Mouse (Mus musculus): Measurements from ENCODE around the gene Adm. TPM values are rescaled to one million over a fixed set of nuclear protein-coding genes. Genes with fewer than 3 reads are reported as not detected.
"Not testable (repeated sequence)": the region's sequence is repeated elsewhere in the genome, so short reads cannot be mapped to it uniquely, and the experiment has no call there.

Gene Adm
- 19.3 and 25.1 TPM in 2 replicates for polyA plus RNA-seq (2015; fragmentation: Nextera tagmentation; extraction: Ambion mirVana)

DNA sequence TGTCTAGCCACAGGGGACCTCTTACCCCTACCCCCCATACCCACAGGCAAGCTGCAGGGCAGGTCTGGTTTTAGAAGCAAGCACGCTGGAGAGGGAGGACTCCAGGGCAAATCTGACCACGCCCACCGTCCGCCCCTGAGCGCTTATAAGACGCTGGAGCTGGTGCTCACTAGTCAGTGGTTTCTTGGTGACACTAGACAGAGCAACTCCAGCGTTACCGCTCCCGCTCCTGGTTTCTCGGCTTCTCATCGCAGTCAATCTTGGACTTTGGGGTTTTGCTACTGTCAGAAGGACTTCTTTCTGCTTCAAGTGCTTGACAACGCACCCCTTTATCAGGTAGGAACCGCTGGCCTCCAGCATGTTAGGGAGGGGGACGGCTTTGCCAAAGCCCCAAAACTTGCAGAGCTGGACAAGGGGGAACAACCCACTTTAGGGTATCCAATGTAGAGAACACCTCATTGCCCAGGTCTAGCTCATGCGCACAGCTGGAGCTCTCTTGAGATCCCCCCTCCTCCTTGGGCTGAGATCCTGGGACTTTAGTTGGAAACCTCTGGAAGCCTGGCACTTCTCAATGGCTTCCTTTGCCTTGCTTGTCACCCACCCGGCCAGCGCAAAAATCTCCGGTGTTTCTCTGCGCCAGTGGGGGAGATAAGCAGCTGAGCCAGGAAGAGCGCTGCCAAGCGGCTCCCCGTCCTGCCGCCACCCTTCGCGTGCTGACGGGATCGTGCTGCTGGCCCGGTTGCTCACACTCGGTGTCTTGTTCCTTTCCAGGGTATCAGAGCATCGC, at the start of gene Adm:
Gene Adm, plus strand, starts transcription at position 176 of the 787 bp plus-strand sequence.
- peak; percentile 61 for DNase-seq (ENCODE audit: low spot score)

DNA sequence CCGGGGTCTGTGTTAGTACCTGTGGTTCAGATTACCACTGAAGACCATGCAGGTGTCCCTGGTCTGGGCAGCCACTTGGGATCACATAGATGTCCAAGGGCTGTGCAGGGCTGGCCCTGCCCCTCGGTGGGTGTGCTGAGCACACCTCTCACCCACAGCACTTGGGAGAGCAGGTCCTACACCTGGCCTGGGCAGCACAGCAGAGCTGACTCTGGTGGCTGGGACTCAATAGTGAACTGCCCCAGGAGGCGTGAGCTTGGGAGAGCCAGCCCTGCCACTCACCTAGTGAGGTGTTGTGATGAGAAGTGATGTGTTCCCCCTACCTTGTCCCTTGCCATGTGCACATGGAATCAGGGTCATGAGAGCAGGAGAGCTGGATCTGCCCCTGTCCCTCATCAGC, 43.8 kb upstream of the Adm start:
- no peak for DNase-seq (ENCODE audit: low spot score)

DNA sequence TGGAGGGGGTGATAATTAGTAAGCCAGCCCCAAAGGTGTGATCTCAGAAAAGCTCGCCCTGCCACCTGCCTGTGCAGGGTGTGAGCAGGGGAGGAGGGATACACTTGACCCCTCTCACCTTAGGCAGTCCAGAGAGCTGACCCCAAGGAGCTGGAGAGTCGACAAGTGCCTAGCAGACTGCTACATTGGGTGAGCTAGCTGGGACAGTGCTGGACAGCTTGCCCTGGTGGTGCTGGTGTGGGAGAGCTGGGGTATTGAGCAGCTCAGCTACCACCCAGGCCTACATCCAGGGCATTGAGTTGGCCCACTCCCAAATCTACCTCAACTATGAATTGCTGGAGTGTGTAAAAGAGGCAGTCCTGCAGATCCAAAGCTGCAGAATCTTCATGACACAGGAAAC, 43.3 kb upstream of the Adm start:
- no peak for DNase-seq (ENCODE audit: low spot score)

DNA sequence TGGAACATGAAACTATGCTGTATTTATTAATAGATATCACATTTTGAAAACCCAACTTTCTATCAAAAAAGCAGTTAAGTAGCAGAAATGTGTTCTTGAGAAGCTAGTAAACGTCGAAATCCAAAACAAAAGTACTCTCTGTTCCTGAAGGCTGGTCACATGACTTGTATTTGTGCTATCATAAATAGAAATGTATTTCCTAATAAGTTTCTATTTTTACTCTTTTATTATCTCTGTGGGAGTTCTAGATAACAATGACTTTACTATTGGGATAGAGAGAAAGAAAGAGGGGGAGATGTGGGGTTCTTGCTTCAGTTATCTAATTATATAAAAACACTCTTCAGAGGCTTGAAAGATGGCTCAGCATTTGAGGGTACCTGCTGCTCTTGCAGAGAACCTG, 42.2 kb upstream of the Adm start:
- DNase-seq (ENCODE audit: low spot score): no peak

DNA sequence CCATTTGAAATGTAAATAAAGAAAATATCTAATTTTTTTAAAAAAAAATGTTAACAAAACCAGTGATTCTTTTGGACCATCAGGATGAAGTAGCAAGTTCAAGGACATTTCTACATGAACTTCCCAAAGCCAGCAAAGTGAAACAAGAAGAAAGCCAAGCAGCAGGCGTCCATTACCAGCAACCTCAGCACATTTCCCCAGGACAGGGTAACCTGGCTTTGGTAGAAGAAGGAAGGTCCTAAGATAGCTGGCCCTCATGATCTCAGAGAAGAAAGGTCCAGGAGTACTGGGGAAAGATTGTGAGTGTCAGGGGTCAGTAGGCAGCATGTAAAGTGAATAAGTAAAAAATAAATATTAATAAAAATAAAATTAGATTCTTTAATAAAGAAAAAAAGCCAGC, 39.7 kb upstream of the Adm start:
- no peak for DNase-seq (ENCODE audit: low spot score)

DNA sequence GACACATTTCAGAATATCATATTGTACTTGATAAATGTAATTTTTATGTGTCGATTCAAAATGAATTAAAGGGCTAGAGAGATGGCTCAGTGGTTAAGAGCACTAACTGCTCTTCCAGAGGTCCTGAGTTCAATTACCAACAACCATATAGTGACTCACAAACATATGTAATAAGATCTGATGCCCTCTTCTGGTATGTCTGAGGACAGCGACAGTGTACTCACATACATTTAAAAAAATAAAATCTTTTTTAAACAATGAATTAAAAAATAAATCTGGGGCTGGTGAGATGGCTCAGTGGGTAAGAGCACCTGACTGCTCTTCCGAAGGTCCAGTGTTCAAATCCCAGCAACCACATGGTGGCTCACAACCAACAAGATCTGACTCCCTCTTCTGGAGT, 33.5 kb upstream of the Adm start:
- not testable (repeated sequence) for DNase-seq (ENCODE audit: low spot score)

DNA sequence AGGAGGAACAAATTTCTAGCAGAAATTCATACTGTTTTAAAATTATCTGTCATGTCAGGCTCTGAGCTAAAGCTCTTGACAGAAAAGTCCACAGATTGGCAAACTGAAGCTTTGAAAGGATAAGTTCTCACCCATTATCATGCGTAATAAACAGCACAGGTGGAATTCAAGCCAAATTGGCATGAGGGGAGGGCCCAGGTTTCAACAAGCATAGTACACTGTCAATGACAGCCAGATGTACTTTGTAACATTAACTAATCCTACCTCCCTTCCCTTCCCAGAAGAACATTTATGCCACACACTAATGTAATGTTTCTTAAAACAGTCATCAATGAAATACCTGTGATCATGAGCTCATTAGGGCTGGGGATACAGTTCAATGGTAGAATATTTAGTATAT, 30.3 kb upstream of the Adm start:
- no peak for DNase-seq (ENCODE audit: low spot score)

DNA sequence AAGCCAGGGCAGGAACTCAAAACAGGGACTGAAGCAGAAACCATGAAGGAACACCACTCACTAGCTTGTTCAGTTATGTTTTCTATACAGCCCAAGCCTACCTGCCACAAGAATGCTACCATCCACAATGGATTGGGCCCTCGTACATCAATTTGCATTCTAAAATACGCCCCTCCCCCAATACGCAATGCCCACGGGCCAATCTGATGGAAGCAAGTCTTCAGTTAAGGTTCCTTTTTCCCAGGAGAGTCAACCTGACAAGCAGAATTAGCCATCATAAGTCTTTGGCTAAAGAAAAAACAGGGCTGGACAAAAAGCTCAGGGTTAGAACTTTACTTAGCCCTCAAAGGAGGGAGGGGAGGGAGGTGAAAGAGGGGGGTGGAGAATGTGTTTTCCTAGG, 22.0 kb upstream of the Adm start:
- no peak for DNase-seq (ENCODE audit: low spot score)

DNA sequence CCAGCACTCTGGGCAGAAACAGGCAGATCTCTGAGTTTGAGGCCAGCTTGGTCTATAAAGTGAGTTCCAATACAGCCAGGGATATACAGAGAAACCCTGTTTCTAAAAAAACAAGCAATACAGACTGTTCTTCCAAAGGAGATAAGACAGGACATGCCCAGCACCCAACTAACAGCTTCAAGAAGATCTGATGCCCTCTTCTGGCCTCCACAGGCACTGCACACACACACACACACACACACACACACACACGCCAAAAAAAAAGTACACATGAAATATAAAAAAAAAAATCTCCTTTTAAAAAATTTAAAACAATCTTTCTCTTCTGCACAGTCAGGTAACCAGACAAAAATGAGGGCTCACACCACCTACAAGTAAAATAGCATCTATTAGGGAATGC, 20.6 kb upstream of the Adm start:
- DNase-seq (ENCODE audit: low spot score): no peak

DNA sequence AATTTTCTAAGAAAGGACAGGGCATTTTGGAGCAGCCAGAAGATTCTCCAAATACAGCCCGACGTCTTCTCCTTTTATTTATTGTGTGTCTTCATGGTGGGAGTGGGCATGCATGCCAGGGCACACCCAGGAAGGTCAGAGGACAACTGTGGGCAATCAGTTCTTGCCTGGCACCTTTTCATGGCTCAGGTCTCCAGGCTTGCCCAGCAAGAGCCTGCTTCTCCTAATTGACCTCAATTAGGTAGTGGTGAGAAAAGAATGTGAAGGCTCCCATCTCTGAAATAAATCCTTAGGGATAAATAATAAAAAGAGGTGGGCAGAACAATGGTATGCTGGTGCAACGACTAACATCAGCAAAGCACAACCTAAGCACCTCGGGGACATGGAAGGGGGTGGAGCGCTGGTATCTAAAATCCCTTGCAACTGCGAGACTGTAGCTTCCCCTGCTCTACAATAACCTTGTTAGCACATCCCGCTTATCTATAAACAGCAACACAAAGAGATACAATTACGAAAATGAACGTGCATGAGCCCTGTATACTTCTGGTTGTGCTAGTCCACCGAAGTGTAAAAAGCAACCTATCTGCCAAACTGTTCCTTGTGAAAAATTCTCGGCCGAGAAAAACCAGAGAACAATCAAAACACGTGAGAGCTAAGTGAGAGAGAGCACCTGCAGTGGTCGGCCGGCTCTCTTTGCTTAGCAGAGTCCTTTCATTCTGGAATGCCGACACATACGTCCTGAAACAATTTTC, 13.9 kb upstream of the Adm start:
- no peak for DNase-seq (ENCODE audit: low spot score)

DNA sequence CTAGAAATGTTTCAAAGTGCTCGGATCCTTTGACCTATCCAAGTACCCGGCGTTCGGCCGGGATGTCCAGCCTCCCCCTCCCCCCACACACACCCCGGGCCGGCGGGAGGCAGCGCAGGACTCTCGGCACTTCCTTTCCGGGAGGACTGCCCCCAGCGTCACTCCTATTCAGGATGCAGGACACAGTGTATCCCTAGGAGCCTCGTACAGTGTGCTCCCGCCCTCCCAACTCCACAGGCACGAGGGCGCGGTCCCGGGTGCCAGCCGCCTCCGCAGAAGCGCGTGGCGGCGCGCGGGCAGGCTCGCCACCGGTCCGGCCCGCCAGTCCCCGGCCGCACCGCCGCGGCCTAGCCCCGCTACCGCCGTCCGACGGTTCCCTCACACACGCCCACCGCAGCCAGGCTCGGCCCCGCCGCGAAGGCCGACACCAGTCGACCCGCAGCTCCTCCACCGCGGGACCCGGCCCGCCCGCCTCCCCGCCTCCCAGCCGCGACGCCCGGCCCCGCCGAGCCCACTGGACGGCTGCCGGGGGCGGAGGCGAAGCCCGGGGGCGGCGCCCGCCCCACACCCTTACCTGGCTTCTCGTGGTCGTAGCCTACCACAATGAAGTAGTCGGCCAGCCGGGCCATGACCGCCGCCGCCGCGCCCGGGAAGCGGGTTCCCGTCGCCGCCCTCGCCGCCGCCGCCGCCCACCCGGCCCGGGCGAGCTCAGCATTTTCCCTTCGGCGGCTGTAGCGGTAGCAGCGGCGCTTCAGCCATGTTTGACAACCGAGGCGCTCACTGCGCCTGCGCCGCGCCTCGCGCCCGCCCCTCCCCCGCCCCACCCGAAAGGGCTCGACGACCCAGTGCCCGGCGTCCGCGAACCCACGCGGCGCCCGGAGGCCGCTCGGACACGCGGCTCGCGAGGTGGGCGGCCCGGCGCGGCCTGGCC, 13.1 kb upstream of the Adm start, which contains the start of gene Sbf2:
Gene Sbf2, minus strand, starts transcription at position 790 of the 931 bp plus-strand sequence.
- DNase-seq (ENCODE audit: low spot score): peak; percentile 80

DNA sequence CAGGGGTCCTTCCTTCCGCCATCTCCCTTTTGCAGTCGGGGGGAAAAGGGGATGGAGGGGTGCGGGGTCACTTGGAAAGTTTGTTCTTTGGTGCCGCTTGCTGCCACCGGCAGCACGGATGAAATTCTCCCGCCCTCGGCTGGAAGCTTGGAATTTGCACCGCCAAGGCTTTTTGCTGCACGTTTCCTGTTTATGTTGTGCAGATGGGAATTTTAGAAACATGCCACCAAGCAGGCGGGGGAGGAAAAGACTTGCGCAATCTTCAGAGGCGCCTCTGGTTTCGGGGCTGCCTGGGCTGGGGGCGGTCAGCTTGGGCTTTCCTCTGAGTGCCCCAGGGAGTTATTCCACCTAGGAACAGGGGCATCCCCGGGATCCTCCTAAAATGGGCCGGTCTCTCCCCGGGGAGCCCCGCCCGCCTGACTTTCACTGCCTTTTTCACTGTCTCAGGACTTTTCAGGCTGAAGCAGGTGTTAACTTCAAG, 12.3 kb upstream of the Adm start:
- peak; percentile 35 for DNase-seq (ENCODE audit: low spot score)

DNA sequence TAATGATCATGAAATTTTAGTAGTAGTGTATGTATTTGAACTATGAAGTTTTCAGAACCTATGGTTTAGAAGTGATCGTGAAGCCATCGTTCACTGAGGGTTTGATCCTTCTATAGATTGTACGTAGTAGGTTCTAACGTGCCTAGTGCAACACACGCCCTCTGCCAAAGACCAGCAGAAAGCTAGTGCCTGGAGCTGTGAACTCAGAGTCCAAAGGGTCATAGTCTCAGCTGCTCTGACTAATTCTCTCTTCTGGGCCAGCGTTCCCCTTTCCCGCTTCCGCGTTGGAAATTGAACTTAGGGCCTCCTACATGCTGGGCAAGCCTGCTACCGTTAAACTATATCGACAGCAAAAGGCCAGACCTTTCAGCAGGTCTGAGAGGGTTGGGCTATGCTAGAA, 11.7 kb upstream of the Adm start:
- no peak for DNase-seq (ENCODE audit: low spot score)

DNA sequence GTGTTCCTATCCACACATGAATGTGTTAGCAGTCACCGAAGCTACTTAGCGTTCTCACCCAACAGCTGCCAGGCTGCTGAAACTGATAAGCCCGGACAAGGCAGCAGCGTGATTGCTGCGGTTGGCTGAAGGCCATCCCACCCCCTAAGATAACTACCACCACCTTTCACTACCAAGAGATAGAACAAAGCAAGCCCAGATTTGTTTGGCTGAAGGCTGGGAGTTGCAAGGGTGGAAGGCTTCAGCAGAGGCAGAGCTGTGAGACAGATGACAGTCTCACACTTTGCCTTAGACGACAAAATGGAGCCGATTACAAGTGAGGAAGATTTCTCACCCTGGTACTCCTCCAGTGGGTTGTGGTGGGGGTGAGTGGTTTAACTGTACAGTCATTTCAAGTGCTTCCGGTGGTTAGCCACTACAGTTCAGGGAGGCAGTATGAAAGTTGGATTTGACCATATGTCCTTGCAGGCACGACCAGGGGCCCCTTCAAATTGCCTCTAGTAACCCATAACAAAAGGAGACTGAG, 8.3 kb upstream of the Adm start:
- DNase-seq (ENCODE audit: low spot score): no peak

DNA sequence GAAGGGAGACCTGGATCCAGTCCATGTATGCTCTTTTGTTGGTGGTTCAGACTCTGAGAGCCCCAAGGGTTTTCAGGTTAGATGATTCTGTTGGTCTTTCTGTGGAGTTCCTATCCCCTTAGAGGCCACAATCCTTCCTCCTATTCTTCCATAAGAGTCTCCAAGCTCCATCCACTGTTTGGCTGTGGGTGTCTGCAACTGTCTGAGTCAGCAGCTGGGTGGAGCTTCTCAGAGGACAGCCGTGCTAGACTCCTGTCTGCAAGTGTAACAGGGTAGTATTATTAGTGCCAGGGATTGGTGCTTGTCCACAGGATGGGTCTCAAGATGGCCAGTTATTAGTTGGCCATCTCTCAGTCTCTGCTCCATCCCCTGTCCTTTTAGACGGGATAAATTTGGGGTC, 3.4 kb upstream of the Adm start:
- no peak for DNase-seq (ENCODE audit: low spot score)

DNA sequence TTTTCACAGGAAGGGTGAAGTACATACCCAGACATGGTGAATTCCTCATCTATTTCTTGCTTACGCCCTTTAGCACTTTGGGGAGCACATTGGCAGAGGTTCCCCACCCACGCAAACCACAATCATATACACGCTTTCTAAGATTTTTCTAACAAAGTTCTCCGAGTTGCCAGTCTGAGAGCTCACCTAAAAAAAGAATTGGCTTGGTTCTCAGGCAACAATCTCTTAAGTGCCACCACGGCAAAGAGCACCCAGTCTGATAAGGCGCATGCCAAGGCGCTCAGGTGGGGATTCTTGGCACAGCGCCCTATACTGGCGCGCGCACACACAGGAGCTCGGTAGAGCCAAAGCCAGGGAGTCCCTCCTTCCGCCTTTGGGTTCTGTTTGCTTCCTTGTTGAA, 2.5 kb upstream of the Adm start:
- DNase-seq (ENCODE audit: low spot score): no peak

DNA sequence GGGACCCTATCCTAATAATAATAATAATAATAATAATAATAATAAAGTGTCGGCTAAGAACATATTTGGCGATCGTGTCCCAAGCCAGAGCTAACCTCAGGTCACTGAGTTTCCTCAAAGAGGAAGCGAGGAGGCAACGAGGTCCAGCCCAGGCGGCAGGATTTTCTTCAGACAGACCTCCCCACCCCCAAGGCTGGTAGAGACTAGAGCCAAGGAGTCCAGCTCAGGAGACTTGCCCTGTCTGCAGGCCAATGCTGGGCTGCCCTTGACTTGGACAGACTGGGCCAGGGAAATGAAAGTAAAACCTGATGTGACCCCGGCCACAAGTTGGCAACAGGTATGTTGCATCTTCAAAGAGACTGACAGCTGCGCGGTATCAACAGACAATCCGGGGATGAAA, 2.0 kb upstream of the Adm start:
- DNase-seq (ENCODE audit: low spot score): no peak

DNA sequence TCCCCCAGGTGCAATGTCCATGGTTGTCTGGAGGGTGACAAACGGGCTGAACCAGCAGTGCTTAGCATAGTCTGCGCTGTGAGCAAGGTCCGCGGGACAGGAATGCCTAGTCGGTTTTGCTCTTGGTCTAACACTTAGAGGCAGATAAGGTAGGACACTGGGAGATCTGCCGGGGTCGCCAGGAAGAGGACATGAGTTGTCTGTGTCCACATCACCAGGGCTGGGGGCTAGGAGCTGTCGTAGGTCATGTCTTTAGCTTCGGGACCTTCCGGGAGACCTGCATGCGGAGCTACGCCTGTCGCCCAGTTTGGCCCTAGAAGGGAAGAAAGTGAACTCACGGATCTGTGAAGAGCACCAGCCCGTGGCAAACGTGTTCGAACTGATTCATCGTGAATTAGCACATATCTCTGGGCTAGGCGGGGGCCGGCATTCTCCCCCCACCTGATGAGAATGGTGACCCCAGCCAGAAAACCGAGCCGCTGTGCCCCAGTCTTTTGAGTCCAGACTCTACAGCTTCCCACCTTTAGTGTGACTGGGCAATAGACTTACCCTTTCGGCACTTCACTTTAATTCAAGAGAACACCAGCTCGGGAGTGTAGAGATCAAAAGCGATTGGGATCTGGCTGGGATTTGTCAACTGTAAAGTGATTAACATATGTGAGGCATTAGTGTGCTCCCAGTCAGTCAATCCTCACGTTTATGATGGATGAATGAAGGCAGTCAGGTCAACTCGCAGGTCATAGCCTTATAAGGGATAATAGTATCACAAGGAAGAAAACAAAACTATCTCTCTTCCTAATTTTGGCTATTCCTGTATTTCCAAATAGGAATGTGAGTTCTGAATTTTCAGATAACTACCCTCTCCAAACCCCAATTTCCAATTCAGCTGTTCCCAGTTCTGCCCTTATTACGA, 1.0 kb upstream of the Adm start:
- no peak for DNase-seq (ENCODE audit: low spot score)

DNA sequence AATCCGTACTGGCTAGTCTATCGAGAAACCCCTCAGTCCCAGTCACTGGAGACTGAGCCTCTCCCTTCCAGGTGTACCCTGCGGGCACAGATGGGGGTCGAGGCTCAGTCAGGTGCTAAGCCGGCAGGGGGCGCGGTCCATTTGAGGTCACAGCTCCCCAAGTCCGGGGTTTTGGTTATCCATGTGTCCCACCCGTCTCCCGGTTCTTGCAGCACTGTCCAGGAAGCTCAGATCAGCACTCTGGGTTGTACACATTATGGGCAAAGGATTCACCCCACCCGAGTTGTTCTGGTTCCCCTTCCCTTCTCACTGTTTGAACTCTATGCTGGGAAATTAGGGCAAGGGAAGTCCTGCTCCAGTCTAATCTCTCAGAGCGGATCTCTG, 370 bp upstream of the Adm start:
- DNase-seq (ENCODE audit: low spot score): peak; percentile 31

DNA sequence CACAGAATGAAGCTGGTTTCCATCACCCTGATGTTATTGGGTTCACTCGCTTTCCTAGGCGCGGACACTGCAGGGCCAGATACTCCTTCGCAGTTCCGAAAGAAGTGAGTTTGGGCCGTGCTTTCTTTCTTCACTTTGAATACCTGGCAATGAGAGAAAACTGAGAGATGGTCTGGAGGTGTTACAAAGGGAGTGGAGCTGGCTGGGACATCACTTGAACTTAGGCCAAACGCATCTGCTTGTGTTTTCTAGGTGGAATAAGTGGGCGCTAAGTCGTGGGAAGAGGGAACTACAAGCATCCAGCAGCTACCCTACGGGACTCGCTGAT, 776 bp downstream of the Adm start:
- DNase-seq (ENCODE audit: low spot score): no peak

All from thymus, postnatal 0 days (tissue).